Mouse (Mus musculus): ENCODE measurements around the gene Clec12b. TPM values are rescaled to one million over a fixed set of nuclear protein-coding genes. Genes with fewer than 3 reads are reported as not detected.

Gene Clec12b
- polyA plus RNA-seq (2017; shearing (Covaris generic)): not detected

DNA sequence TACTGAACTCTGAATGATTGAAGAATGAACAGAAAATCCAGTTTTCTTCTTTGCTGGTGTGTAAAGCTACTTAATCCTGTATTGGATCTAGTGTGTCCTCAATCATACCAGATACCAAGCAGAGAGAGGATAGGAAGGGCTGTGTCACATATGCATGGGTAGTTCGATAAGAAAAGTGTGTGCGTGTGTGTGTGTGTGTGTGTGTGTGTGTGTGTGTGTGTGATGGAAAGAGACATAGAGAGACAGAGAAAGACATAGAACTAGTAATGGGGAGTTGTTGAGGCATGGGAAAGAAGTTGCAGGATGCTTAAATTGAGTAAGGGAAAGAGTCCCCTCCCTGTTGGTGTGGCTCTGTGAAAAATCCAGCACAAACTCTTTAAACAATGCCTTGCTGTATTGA, at the start of gene Clec12b:
Gene Clec12b, minus strand, starts transcription at position 101 of the 400 bp plus-strand sequence.
- ATAC-seq: no peak

DNA sequence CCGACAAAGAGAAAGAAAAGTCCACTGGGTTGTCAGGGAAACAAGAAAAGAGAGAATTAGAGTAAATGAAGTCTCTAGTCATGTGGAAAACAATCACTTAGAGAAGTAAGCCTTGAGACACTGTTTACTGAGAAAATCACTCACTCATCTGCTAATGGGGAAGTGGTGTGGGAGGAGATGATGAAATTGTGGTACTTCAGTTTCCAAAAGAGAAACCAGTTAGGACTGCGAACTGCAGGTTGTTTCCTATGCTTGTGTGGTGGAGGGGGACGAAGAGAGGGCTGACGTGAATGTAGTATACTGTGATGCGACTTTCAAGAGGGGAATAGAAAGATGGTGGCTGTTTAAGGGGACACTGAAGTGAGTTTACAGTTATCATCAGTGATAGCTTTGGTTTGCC, 48.6 kb upstream of the Clec12b start:
- peak; percentile 92 for ATAC-seq

DNA sequence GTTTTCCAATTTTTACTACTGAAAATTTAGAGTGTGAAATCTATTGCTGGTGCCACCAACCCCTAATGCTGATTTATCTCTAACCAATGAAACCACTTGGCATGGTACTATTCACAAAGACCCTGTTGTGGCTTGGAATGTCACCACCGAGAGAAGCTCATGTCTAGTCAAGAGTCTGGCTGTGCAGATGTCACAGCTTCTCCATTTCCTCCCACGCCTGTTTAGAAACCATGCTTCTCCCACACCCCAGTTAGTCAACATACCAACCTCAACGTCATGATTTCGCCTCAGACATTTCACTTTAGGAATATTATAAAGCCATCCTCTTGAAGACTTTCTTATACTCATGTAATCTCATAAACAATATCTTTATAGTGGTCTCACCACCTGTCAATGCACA, 41.6 kb upstream of the Clec12b start:
- no peak for ATAC-seq

DNA sequence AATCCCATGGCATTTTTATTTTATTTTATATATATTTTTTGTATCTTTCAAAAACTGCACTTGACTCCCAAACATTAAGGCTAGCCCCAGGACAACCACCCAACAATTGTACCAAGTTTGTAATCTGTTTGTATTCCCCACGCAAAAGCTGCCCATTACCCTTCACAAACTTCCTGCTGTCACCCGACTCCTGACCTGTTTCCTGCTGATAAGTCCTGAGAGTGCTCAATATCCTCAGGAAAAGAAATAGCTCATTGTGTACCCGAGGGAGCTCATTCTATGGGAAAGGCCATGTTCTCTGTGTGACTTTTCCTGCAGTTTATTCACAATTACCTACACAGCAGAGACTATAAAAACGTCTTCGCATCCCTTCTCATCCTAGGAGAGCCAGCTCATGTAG, 40.1 kb upstream of the Clec12b start:
- ATAC-seq: no peak

DNA sequence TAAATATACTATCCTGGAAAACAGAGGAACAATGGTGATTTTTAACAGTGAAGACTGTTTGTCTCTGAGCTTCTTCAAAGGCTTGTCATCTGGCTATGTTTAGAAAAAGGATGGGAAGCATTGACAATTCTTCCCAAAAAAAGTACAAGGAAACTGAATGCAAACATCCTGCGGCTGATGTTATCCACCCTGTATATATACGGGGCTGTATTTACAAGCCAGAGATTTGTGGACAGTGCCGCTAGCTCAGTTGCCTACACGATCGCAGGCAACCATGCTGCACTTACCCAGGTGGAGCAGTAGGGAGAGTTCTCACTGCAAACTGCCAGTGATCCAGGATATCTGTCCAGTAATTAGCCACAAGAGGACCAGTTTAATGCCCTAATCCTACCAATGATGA, 39.5 kb upstream of the Clec12b start:
- no peak for ATAC-seq

DNA sequence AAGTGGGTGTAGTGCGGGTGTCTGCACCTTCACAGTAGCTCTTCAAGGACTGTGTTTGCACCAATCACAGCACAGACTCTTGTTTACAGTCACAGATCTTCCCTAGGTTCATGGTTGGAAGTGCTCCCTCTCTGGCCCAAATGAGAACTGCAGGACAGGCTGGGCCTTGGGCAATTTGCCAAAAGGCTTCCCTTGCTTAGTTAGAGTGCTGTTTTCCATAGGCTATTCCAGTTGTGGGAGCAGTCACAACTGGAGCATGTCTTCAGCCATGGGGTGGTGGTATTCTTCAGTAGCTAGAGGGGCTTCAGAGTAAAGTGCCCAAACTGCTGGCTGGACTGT, 38.0 kb upstream of the Clec12b start:
- ATAC-seq: peak; percentile 63

DNA sequence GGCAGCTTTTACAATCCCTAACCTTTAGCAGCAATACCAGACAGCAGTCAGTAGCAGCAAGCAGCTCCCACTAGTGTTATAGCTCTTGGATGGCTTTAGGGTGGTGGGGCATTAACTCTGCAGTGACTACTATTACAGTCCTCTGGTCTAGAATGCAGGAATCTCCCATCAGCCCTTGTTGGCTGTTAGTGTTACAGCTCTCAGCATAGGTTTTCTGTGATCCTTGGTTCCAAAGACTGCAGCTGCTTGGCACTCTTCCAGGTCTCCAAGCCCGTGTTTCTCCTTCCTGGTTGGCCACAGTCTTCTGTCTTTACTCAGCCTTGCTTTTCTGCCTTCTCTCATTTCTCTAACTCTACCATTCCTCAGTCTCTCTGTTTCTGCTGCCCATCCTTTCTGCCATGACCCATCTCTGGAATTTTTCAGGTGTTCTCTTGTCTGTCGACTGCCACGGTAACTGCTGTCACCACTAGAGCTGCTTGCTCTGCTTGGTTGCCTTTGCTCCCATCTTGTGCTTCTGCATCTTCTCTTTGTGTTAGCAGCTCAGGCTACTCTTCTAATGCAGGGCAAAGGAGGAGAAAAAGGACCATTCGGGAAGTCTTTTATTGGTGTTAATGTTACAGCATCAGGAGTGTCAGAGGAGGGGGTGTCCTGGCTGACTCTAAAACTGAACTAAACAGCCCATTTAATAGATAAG, 37.5 kb upstream of the Clec12b start:
- no peak for ATAC-seq

DNA sequence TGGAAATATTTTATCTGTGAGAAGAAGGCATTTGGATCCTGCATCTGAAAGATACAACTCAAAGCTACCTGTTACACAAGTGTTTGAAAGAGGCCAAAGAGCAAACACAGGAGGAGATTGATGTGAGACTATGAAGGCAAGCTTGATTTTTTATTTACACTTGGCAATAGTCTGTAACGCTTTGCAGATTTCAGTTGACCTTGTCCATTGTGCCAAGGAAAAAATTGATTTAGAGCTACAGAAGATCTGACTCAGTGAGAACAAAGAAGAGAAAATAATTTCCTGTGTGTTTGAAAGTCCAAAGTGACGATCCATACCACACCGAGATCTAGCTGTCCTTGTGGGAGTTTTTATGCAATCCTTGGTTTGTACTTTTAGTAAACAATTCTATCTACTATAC, 36.6 kb upstream of the Clec12b start:
- ATAC-seq: no peak

DNA sequence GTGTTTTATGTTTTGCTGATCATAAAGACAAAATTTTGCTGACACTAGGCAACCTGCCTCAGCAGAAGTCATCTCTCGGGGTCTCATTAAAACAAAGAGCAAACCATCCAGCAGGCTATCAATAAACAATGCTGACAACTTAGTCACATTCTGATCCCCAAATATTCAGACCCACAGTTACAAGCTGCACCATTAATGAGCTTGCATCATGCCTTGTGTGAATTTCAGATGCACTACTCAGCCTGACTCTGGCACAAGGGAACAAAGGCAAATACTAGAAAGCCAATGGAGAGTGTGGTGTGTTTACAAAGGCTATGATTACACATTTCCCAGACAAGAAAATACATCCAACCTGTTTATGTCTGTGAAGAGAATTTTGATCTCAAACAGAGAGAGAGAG, 28.5 kb upstream of the Clec12b start:
- ATAC-seq: no peak

DNA sequence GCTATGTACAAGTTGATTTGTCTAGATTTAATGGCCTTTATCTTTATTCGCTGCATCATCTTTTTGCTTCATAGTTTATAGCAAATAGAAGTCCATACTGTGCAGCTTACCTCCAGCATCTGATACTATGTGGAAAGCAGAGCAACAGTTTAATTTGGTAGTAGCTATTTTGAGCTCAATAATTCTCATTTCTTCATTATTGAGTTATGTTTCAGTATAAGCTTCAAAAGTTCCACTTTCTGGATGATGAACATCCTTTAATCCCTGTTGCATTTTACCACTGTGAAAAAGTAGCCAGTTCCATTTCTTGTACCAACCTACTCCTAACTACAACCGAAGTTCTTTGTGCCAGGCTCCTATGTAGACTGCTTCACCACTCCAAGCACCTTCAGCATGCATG, 22.9 kb upstream of the Clec12b start, which contains the start of gene Clec9a:
Gene Clec9a, plus strand, starts transcription at position 301 of the 400 bp plus-strand sequence.
- ATAC-seq: no peak

DNA sequence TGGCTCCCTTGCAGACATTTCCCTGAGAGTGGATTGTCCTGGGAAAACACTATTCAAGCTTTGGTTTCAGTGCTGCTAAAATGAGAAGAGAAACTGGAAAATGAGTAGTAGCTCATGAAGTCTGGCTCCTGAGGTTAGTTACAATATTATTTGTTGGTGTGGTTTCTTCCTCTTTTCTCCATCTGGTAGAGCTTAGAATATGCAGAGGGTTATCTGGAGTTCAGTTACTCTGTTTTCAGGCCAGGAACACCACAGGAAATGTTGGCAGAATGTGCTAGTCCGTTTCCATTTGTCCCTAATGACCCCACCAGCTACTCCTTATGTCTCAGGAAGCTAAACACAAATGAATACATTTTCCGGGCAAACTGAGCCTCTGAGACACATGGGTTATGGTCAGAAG, 21.6 kb upstream of the Clec12b start:
- ATAC-seq: no peak

DNA sequence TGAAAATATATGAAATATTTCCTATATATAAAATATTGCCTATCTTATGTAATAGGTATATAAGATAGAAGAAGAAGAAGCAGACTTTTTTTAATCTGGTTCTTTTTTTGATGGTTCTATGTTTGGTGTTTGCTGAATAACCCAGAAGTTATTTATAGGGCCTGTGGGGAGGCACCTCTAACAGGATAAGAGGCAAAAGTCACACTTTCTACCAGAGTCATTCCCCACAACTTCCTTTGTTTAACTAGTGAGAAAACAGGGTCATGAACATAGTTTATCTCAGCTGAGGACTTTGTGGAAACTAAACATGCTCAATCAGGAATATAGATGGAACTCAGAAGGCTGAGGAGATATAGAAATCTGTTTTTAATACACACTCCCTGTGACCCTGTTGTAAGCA, 20.3 kb upstream of the Clec12b start:
- ATAC-seq: no peak

DNA sequence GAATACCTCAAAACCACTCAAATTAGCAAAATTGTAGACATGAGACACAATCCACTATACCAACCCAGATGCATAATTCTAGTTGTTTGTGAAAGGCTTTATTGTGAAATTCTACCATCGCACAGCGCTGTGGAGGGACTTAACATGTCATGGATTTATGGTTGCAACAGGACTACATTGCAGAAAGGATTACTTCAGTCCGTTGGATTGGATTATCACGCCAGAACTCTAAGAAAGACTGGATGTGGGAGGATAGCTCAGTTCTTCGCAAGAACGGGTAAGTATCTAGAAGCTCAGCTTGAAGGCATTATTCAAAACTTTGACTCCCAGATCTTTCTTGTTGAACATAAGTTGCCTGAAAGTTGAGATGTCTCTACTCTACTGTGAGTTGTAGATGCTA, 17.7 kb upstream of the Clec12b start:
- no peak for ATAC-seq

DNA sequence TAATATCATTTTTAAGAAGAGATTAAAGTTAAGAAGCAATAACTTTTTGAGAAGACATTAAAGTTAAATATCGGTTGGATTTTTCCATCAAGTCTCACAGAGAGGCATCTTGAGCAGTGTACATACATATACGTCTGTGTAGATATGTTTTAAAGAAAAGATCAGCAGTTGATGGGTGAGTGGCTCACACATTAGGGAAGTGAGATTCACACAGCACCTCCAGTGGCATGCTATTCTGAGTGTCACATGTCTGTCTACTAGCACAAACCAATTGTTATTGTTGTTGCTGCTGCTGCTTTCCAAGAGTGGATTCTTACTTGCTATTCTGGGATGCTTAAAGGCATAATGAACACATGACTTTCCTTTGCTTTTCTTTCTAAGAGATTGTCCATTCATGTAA, 16.7 kb upstream of the Clec12b start:
- no peak for ATAC-seq

DNA sequence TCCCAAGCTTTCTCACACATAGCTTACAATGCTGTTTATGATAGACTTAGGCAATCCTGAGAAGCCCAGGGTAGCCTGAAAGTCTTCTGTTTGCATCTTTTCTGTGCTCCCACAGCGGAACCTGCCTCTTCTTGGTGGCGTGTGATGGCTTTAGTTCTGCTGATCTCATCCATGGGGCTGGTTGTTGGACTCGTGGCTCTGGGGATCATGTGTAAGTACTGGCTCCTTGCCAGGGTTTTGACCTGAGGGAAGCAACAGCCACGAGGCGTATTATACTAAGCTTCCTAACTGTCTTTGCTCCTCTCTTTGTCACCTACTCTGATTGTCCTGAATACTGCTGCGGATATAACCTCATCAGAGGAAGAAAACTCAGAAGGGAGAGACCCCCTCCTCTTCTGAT, 14.3 kb upstream of the Clec12b start:
- no peak for ATAC-seq

DNA sequence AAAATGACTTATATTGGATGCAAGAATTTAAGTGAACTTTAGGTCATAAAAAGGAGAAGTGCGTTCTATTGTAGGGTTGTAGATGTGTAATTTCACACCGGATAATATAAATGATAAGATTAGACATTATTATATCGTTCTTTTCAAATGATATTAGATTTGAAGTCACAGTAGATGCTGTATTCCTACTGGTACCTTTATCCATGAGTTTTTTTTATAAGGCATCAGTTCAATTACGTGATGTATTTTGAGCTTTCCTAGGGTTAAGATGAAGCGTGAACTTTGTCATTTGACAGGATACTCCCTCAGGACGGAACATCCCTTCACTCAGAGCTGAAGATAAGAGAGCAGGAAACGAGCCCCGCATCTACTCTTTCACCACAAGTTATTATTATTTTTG, 11.3 kb upstream of the Clec12b start, which contains the start of gene Clec1b:
Gene Clec1b, plus strand, starts transcription at position 301 of the 400 bp plus-strand sequence.
- ATAC-seq: no peak

DNA sequence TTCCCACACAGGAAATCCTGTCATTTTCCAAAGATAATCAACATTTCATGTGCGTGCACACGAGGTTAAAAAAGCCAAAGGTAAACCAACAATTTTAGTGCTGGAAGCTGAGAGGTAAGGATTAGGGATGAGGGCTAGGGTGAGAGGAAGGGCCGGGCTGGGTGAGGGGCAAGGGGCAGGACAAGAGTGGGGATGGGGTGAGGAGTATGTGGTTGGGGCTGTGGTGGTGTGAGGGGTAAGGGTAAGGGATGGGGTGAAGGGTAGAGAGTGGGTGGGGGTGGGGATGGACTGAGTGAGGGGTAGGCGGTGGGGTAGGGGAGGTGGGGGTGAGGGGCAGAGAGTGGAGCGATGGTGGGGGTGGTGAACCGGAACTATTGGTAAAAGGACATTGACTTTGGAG, 8.1 kb upstream of the Clec12b start:
- ATAC-seq: no peak

DNA sequence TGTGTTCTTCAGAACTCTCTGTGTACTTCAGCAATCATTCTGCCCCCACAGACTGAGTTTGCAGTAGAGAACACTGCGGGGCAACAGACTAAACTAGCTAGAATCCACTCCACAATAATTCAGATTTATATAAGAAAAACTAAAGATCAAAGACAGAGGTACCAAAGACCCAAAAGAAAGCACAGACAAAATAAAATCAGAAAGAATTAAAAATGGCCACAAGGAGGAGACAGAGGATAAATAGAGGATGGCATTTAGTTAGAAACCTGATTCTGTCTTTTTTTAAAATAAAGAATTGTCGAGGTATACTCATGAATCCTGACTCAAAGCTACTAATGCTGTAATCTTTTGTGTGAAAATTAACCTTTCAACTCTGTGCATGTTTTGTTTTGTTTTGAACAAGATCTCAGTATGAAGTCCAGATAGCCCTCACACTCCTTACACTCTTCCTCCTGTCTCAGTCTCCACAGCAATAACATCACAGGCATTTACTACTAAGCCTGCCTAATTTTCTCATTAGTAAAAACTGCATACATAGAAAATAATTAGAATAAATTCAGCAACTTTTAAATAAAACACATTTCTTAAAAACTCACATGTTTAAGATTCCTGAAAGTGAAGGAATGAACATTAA, 7.5 kb upstream of the Clec12b start:
- no peak for ATAC-seq

DNA sequence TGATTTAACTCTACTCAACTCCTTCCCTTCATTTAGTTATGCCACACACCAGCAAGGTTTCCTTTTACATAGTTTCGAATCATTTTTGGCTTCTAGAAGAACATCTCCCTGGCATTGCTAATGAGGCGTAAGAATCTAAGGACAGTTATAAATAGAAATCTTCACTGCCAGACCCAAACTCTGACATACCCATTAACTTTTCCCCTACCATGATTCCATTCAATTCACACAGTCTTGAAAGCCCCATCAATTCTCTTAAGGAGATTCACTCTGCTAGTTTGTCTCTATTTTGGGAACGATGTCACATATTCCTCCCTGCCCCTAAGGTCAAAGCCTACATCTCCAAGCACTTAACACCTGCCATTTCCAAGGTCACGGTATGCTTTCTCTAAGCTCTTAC, 674 bp downstream of the Clec12b start:
- no peak for ATAC-seq

DNA sequence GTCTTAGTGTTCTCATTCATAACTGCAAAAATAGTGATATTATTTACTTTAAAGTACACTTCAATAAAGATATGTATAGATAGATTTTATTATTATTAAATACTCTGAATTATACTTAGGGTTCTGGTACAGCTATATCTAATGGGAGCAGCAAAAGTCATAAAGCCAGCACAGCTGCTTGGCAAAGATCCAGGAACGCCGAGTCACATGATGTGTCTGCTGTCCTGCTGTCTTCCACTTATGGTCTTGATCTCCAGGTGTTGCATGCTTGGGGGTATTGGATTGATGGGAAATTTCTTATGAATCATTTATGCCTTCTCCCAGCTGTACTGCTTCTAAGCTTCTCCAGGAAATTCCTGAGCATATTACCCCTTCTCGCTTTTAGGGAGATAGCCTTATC, 2.2 kb downstream of the Clec12b start:
- ATAC-seq: no peak

DNA sequence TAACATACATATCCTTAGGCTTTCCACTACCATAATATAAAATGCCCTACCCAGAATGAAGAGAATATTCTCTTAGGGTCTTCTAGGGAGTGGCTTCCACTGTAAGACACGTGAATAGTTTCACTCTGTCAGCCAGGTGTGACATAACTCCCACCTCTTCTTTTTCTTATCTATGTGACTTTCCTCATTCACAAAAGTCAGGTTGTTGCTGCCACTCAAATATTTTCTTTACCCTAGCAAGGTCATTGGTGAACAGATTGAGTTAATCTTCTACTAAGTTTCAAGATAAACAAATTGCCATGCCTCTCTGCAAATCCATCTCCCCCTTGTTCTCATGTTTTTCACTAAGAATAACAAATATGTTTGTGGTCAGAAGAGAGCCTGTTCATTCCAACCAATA, 3.9 kb downstream of the Clec12b start:
- no peak for ATAC-seq

DNA sequence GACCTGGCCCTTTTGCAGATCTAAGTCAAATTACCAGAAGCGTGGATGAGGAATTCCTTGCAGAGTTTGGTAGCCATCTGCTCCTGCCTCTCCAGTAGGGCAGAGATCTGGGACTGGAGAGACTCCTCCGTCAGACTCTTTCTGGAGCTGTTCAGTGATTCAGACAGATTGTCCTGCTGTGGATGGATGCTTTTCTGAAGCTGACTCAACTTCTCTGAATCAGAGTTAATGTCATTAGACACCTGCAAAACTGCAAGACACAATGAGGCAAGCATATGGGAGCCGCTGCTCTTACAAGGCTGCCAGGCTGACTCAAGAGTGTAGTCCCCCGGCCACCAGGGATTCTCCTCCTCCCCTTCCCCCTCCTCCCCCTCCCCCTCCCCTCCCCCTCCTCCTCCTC, 5.2 kb downstream of the Clec12b start:
- ATAC-seq: no peak

DNA sequence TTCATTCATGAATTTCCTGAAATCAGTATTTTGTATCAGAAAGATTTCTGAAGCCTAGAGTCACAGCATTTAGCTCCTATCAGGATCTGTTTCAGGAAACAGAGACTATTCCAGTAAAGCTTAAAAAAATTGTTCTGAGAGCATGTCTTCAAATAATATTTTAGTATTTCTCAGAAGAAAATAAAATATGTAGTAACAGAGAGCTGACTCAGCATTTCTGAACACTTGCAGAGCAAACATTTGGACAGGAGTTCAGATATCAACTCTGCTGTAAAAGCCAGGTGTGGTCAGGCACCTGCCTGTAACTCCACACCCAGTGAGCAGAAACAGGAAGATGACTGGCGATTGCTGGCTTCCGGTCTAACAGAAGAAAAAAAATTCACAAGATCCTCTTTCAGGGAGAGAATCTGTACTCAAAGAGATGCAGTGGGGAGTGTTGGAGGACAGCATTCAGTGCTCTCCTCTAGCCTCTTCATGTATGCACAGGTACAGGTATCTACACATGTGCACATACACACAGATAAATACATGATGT, 10.7 kb downstream of the Clec12b start:
- no peak for ATAC-seq

DNA sequence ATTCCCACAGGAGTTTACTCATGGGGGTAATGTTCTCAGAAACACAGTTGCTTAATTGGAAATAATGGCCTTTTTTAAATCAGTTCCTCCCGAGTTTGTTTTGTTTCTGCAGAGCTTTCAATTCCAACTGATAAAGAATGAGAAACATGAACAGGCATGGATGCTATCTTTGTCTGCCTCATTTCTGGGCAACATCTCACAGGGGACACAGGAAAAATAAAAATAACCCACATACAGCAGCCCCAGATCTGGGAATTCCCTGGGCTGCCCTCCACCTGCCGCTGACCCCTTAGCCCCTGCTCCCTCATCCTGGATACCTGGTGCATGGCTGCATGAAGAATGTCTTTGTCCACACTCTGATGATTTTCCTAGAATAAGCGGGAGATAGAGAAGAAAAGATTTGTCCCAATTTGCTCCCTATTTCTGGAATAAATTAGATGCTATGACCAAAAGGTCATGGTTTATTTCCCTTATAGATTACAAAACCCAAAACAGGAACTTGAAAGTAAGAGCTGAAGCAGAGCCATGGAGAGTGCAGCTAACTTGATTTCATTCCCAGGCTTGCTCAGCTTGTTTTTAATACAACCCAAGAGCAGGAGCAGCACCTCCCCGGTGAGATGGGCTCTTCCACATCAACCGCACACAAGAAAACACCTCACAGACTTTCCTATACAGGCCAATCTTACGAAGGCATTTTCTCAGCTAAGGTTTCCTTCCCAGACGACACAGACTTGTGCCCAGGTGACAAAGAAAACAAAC, 16.1 kb downstream of the Clec12b start:
- no peak for ATAC-seq

All from activated CD4-positive, CD25-positive, alpha-beta regulatory T cell, adult 4 months (primary cell).